Mouse (Mus musculus) embryo, embryonic 11 days (tissue): ENCODE results near the gene Fyn.
A peak's percentile ranks its signal among the peaks of the same experiment; 100 is the strongest.

Experiments
- DNase-seq: peaks from one replicate; pipeline ENCODE4 v3.0.0-alpha.2; 2015

The Fyn gene

DNA sequence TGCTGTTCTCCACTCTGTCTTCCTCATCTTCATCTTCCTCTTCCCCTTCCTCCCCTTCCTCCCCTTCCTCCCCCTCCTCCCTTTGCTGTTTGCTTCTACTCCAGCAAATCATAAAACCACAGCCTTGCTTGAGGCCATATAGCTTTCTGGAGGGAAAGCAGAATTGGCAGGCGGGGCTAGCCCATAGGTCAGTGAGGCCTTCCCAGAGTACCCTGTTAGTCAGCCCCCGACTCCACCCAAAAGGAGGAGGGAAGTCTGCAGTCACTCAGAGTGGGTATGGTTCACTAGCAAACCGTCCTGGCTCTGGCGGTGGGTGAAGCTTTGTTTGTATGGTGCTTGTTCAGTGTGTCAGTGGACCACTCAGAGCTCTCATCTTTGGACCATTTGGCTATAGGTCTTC, 80.5 kb downstream of the Fyn start:
- no peak for DNase-seq

DNA sequence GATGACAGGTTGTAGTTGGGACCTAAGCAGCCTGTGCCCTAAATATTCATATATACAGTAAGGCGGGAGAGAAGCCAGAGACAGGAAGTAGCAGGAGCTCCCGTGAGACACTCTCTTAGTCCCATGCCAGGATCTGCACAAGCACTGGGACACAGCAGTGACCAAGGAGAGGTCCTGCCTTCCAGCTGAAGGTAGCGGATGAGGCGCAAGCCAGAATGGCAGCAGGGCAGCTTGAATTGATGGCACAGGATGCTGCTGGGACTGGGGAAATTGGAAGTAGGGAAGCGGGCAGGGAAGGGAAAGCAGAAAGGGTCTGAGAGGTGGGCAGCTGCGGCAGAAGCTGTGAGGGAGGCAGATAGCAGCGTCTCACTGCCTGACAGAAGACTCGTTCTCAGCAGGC, 81.7 kb downstream of the Fyn start:
- no peak for DNase-seq

DNA sequence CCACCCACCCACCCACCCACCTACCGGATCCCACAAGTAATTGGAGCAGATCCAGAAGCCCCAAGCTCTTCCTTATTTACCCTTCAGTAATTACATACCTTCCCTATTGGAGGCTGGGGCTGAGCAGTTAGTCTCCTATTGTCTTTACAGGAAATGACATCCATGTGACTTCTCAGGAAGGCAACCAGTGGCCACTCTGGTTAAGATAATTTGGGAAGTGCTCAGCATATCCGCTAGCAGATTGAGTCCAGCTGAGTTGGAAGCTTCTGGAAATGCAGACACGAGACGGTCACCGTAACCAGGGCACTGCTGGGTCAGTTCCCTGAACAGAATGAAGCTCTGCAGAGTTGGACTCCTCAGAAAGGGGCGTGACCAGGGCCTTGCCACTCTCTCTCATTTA, 82.4 kb downstream of the Fyn start:
- peak; percentile 32 for DNase-seq

DNA sequence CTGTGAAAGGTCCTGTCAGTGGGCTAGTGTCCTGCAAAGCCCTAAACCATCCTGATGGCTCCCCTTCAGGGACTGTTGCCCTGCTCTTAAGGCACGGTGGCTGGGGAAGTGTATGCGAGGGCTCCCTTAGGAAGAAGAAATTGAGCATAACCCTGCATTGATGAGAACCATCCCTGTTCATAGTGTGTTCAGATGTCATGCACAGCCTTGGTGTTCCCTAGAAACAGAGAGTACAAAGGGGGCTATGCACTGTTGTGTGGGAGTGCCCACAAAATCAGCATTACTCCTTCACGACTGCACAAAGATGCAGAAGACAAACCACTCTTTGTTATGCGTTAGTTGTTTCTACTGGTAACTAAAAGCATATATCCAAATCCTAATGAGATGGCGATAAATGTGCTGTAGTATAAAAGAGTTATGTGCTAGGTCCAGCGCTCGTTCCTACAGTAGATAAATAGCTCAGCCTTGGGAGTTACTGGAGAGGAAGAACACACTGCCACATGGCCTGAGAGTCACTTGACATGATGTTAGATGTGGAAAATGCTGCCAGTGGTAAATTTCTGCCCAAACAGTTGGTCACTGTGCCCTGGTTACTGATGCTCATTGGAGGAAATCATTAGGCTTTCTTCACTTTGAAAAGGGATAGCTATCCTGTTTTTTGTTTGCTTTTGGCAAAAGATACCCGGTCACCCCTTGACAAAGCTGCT, 83.4 kb downstream of the Fyn start:
- DNase-seq: no peak

DNA sequence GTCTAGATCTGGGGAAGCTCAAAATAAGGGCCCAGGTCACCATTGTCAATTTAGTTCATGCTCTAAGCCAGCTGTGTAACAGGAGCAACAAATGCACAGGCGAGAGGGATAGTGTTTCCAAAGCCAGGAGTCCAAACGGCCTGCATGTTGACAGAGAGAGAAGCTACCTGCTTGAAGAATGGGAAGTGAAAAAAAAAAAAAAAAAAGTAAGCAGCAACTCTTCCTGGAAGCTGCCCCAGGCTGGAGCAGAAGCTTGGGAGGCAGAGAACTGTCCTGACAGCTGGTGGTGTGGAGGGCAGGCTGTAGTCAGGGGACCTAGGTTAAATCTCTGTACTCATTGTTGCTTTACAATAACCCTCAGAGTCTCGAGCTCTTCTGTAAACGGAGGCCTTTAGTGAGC, 86.7 kb downstream of the Fyn start:
- DNase-seq: no peak

DNA sequence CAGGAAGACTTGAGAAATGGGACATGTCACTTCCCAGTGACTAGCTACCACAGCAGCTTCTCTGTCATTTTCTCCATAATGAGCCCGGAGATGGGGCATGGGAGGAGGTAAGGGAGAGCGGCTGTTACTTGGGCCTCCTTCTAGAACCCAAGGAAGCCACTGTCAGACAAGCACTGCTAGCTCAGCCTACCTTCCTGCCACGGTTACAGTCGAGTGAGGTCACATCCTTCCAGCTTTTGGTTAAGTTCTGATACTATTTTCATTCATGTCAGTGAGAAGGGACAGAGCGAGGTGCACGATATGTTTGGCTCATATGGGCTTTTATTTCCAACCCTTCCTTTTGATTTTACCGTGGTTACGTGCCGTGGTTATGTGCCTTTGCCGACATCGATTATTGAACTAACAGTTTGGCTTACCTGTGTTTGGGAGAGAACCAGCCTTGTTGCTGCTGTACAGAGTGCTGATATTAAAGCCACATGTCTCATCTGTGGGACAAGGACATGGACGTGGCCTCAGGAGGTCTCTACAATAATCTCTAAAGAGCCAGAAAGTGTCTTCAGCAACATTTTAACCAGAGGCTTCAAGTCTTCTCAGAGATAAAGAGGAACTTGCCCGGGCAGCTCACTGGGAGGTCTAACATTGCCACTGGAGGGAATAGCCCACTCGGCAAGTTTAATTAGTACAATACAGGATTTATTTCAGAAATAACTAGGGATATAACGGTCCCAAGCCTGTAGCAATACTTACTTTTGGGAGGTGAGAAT, 87.4 kb downstream of the Fyn start:
- DNase-seq: no peak

DNA sequence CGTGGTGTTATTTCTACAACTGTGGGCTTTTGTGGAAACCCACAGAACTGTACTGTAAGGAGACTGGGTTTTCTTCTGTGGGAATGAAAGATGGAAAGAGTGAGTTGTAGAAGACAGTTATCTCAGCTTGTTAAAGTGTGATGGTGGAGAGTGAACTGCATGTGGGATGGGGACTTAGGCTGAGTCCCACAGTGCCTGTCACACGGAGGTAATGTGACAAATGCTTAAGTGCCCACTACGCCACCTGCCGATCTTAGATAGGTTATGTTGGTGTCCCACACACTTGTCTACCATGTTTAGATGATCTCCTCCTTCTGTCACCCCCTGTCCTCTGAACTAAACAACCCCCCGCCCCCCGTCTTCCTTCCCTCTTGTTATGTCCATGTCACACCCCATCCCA, 88.1 kb downstream of the Fyn start:
- no peak for DNase-seq

DNA sequence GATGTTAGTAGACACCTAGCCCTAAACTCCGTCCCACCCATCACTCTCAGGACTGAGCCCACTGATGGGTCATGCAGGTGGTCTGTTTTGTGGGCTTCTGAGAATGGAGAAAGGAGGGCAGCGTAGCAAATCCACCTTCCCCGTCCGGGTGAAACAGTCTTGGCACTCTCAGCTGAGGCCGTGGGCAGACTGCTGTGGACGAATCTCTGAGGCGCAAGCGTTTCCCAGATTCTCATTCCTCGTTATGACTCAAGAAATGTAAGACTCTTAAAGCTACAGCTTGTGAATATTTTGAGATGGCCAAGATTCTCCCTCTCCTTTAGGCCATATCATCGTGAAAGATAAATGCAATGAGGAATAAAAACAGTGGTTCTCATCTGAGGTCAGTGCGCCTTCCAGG, 88.6 kb downstream of the Fyn start:
- DNase-seq: no peak

DNA sequence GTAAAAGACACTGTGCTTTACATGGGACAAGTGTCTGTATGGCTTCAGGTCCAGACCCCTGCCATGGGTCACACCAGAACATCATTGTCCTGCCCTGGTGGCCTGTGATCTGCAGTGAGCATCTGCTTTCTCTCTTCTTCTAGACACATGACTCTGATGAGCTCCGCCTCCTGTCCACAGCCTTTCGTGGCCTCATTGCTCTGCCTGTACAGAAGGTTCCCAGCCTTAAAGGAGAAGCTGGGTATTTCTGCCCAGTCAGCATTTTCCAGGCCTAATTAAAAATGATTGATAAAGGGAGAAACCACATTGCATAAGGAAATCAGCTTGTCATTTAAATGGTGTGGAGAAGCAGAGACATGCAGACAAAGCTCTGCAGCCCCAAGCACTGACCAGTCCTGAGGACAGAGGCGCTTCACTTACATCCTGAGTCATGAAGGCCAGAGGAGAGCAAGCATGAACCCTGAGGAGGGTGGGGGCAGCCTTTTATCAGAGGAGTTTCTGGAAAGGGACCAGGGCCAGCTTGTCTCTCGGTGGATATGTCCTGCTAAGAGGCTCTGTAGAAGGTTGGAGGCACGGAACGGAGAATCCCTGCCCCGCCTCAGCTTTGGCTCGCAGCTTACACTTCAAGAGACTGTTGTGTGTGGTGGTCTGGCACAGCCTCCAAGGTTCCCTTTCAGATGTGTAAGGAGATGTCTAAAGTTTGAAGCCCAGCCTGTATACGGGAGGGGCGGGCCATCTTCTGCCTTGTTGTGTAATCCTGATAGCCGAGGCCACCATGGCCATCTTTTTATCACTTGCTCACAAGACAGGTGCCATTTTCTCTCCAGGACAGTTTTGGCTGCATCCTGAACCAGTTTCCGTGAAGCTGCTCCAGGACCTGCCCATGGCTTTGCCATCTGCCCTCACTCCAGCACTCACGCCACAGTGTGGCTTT, 90.4 kb downstream of the Fyn start:
- peak; percentile 49 for DNase-seq

DNA sequence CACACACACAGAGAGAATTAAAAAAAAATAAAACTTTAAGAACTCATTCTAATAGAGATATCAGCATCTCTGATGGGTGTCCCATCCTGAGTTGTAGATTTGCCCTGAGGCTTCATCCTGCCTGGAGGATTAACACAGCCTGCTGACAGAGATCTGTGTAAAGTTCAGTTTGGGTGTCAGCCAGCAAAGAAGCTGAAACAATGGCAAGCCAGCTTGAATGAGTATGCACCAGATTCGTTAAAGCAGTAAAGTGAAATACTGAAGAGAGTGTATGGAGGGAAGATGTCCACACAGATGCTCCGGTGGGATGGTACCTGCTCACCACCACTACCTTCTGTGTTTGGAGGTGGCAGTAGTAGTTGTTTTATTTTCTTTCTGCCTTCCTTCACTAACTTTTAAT, 92.0 kb downstream of the Fyn start:
- no peak for DNase-seq

DNA sequence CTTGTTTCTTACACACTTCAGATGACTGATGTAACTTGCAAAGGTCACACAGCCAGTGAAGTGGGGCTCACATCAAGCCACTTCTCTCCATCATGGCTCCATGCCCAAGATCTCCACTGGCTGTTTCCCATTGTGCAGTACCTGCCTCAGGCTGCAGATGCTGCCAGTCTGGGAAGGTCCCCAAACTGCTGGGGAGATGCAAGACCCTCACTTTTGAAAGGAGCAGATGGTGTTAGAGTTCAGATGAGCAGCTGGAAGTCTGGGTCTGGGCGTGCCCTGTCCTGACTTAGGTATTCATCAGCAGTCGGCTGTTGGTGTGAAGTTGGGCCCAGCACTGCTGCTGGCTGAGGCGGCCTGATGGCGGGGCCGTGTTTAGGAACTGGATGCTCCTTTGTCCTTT, 93.3 kb downstream of the Fyn start:
- DNase-seq: peak; percentile 36

DNA sequence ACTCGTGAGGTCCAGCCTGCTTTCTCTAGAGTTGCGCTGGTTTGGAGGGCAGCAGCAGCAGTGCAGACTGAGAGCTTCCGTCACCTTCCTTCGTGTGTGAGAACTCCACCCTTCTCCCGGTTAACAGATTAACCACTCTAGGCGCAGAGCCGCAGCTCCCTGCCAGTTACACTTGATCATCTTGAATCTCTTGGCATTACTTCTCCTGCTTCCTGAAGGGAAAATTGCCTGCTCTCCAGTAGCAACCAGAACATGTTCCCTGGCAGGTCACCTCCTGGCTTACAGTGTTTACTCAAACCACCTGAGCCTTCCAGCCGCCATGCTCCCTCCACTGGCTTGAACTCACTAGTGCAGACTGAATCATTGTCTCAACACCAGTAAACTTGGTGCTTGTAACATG, 94.1 kb downstream of the Fyn start:
- DNase-seq: no peak

DNA sequence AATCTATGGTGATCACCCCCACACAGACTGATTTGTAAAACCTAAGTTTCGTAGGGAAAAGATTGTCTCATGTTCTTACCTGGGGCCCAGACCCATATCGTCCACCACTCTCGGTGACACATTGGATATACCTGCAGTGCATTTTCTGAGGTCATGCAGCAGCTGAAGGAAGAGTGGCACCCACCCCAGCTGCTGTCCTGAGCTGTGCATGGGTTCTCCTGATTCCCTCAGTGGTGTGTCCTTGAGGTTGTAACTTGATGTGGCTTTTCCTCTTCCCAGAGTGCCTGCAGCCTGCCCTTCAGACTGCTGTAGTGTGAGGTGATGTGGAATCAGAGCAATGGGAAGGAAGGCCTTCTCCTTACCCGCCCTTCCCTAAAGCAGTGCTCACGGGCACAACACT, 95.7 kb downstream of the Fyn start:
- DNase-seq: no peak

DNA sequence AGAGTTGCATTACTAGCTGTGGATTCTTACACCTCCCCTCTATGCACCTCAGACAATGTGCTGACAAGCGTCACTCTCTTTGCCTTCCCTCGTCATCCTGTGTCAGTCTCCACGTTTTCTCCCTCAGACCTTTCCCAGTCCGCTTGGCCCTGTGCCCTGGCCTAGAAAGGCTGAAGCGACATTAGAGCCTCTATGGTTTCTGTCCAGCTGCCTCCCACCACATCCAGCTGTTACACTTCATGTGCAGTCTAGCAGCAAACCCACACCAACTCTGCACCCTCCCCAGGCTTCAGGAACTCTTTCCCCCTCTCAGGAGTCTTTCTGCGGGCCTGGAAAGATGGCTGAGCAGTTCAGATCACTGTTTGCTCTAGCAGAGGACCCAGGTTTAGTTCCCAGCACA, 98.7 kb downstream of the Fyn start:
- DNase-seq: no peak

DNA sequence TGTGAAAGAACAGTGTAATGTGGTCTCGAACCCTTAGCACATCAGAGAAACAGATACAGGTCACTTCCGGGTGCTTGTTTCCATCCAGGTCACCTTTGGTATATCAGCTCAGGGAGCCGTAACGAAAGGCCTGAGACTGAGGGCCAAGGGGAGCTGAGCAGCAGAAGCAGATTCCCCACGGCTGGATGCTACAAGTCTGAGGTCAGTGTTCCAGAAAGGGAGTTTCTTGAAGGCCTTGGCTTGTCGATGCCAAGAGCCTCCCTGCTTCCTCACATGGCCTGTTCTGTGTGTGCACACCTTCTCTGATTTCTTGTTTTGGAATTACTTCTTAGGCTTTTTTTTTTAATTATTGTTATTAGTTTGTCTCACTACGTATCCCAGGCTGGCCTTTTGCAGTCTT, 99.2 kb downstream of the Fyn start:
- DNase-seq: no peak

DNA sequence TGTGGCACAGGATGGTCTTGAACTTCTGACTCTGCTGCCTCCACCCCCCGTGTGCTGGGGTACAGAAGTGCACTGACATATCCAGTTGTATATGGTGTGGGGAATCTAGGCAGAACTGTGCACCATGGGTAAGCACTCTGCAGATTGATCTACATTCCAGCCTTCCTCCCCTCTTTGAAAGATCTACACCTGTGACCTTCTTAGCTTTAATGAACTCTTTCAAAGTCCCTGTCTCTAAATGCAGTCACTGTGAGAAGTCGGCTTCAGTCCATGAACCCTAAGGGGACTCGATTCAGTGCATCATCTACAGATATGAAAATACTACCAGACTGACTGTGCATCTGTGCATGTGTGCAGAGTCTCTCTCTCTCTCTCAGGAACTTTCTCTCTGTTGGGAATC, 99.9 kb downstream of the Fyn start:
- DNase-seq: no peak

DNA sequence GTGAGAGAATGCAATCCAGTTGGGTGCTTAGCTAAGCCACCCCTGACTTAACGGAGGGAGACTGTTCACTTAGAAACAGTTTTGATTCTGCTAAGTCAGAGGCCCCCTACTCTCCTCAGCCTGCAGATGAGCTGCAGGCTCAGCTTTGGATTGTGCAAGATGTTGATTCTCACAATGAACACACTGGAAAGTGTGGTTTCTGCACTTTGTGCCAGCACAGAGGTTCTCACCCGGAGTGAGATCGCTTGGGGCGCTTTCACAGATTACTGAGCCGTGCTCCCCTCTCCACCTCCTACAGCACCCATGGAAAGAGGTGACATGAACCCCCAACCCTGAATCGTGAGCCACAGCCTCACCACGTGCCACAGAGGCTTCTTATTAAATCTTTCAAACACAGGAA, 100.7 kb downstream of the Fyn start:
- no peak for DNase-seq

DNA sequence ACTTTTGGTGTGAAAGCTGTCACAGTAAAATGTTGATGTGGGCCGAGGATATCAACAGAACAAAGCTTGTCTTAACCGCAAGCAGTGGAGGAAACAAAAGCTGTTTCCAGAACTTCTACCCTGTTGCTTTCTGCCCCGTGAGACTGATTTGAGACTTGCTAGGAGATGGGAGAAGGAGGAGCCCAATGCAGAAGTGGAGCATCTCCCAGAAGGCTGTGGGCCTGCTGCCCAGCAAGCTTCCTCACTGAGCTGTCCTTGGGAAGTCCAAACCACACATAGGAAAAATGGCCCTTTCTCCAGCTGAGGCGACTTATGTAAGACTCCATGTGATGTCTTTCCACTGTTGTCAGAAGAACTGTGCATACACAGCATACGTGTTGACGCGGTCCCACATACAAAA, 101.7 kb downstream of the Fyn start:
- DNase-seq: no peak

DNA sequence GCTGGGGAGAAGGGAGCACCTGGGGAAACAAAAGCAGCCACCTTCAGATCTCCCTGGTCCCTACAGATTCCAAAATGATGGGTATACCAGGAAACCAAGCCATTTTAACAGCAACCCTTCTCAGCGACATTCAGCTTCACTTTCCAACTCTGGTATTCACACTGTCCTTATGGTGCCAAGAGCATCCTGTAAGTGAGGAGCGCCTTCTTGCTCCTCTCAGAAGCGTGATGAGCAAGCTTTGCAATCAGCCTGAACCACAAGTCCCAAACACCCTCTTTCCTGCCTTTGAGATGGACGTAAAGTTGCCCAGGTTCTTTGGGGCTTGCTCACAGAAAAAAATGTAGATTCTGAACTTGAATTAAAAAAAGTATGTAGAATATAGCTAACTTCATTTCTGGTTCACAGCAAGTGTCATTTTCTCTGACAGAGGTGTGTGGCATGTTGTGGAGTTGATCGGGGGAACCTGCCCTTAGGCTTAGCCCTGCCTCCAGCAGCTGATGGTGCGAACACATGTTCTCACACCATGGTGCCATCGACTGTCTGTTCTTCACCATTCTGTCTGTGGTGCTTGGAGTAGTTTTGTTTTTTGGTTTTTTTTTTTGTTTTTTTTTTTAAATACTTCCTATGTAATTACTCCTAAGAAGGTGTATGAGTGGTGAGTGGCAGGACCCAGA, 102.5 kb downstream of the Fyn start:
- DNase-seq: no peak

DNA sequence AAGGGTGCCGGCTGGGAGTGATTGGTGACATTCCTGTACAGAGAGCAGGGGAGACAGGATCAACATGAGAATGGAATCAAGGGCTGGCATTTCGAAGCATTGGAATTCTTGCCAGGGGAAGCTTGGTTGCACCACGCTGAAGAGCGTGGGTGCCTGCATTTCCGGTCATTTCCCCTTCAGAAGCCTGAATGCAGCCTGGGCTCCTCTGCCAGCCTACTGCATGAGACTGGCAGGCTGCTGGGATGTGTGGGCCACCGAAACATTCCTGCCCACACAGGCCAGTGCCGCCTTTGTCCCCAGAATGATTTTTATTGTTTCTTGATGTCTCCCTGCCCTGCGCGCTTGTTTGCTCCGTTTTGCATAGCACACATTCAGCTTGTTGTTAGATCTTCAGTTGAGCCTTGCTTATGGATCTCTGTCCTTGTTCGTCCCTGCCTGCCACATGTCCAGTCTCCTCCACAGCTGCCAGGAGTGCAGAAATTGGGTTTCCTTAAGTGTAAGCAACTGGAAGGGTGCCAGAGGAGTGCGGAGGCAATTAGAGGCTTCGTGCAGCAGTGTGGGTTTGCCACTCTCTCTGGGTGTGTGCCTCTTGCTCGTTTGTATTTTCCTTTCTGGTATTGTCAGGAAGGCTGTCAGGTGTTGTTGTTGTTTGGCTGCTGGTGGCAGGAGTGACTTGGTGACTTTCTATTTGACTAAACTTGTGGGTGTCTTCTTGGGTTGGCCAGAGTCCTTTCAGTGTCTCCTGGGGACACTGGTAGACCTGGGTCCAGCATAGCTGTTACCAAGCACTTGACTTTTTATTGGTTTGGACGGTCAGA, 103.3 kb downstream of the Fyn start:
- no peak for DNase-seq

DNA sequence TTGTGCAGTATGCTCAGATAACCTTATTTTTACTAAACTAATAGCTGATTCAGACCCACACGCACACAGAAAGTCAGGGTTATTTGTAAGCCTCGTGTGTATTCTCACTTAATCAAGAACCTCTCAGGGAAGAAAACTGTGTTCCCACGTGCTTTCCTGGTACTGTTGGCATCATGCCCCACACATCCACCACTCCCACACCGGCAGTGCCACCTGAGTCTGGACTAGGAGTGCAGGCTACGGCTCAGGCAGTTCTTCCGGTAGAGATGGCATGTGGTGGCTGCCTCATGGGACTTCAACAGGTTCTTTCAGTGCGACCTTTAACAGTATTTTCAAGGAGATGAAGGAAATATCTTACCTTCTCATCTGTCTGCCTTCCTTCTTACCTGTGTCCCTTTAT, 104.3 kb downstream of the Fyn start:
- DNase-seq: no peak

DNA sequence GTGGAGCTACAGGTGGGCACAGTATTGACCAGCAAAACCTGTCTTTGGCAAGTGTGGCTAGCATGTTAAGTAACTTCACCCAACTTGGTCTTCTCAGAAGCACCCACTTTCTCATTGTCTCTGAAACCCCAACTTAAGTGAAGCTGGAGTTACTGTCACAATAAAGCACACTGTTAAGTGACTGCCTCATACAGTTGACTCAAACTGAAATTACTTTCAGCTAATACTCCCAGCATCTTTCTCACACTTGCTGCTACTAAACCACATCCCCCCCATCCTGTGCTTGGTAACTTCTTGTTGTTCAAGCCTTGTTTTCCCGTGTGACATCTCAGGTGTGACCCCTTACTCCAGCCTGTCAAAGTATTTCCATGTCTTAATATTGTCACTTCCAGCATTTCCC, 110.7 kb downstream of the Fyn start:
- DNase-seq: no peak
